Mouse (Mus musculus): ENCODE data around the gene Dnase1. TPM values are rescaled to one million over a fixed set of nuclear protein-coding genes. Genes with fewer than 3 reads are reported as not detected.

Gene Dnase1
- not detected for total RNA-seq (2023)

DNA sequence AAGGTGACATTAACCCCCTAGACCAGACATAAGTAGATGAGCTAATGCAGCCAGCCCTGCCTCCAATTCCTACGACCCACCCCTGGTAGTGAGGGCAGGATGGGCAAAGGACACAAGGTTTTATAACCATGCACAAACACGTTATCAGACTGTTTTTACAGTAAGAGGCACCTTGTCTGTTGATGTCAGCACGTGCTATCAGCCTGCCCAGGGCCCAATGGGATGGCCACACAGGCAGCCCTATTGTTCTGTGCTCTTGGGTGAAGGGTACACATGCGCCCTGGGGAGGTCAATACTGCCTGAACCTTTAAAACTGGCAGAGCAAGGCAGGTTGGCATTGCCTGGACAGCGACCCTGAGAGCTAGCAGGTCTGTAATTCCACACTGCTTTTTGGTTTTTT lies at the start of gene Dnase1:
Gene Dnase1, plus strand, starts transcription at position 136 of the 400 bp plus-strand sequence.

DNA sequence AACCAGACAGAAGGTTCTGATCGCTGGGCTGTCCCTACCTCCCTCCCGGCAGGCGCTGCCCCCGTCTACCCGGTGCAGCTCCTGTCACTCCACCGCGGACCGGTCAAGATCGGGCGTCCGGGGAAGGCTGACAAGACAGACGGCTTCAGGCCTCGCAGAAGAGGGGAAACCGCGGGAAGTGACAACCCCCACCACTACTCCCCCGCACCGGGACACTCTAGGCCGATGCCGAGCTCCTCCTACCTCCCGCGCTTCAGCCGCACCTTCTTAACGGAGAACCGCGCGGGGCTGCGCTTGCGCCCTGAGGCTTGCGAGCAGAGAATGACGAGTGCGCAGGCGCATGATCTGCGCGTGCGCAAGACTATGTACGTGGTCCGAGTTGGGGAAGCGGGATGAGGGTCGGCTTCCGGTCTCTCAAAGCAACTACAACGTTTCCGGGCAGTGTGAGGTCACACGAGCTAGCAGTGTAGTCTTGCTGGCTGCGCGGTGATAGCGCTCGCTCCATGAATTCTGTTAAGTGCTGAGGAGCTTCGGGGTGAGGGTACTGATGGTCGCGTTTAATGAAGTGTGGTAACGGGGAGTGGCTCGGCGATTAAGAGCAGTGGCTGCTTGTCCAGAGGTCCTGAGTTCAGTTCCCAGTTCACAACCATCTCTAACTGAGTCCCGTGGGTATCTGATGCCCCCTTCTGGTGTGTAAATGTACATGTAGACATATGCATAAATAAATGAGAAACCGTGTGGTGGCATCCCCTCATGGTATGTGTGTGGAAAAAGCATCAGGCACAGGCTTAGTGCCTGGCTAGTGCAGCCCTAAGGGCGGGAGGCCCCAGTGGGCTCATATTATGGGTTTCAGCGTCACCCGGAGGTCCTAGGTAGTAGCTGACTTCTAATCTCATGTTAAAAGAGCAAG lies 33.0 kb upstream of the Dnase1 start, which contains the start of gene Slx4:
Gene Slx4, minus strand, starts transcription at position 282 of the 910 bp plus-strand sequence.

DNA sequence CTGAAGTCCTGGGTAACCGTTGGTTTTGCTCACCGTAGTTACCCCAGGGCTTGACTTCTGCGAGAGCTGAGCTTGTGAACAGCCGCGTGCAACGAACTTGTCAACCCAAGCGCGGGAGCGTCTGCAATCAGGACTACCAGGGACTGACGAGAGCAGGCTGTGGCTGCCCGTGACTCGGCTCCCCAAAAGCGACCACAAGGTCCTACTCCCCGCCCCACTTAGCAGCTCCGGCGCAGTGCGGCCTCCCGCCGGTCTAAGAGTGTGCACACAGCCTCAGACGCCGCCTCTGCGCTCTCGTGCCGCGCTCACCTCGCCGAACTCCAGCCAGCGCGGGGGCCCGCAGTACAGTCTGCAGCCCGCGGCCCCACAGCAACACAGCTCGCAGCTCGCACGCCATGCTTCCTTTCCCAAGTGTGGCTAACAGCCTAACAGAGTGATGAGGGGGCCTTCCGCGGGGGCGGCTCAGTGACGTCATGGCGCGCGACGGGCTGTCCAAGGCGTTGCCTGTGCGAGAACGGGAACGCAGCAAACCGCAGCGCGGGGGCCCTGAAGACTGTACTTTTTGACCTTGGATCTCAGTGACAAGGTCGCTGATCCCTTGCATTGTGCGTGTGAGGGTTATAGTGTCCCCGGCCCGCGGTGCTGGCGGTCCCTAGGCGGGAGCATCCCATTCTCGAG lies 40.8 kb downstream of the Dnase1 start, which contains the start of gene Trap1:
Gene Trap1, minus strand, starts transcription at position 444 of the 678 bp plus-strand sequence.

Other genes starting within 250 kb of the Dnase1 start
- not detected for gene Olfr15, start 206.1 kb upstream of the Dnase1 start, total RNA-seq (2023)
- gene Zfp174, start 189.7 kb upstream of the Dnase1 start, total RNA-seq (2023): under 1 TPM; 0.67 to 0.83 TPM
- 10 to 100 TPM; 92.7 to 93.5 TPM for gene Naa60, start 164.6 kb upstream of the Dnase1 start, total RNA-seq (2023)
- 10 to 100 TPM; 33.5 to 35.4 TPM for gene Zfp597, start 152.4 kb upstream of the Dnase1 start, total RNA-seq (2023)
- 1 to 10 TPM in 1 of 2 experiments, not detected in 1; 1.6 TPM for gene Gm20695, start 152.3 kb upstream of the Dnase1 start, total RNA-seq (2023)
- 1 to 10 TPM; 3.3 to 4.1 TPM for gene 1700037C18Rik, start 128.3 kb upstream of the Dnase1 start, total RNA-seq (2023)
- 10 to 100 TPM; 31.0 to 31.9 TPM for gene Cluap1, start 128.1 kb upstream of the Dnase1 start, total RNA-seq (2023)
- 100 to 1,000 TPM; 104 to 113 TPM for gene Nlrc3, start 60.3 kb upstream of the Dnase1 start, total RNA-seq (2023)
- 10 to 100 TPM; 71.3 to 82.6 TPM for gene Slx4, start 33.2 kb upstream of the Dnase1 start, total RNA-seq (2023)
- 10 to 100 TPM; 79.4 to 91.9 TPM for gene Trap1, start 40.9 kb downstream of the Dnase1 start, total RNA-seq (2023)
- gene Crebbp, start 177.1 kb downstream of the Dnase1 start, total RNA-seq (2023): 100 to 1,000 TPM; 155 to 159 TPM